Mouse (Mus musculus): ENCODE results near the gene Inpp5a. TPM values are rescaled to one million over a fixed set of nuclear protein-coding genes. Genes with fewer than 3 reads are reported as not detected.

Inpp5a gene
- 60.1 and 60.3 TPM in 2 replicates for total RNA-seq (2021)
- long read RNA-seq, experiment 1, transcript Inpp5a-203 (16 exons, 2,826 nt): major isoform, 90 of 113 reads
- long read RNA-seq, experiment 1, transcript Inpp5a-201 (16 exons, 2,774 nt): minor isoform, 8 of 113 reads
- long read RNA-seq, experiment 1, partial matches to known transcripts: 6 of 113 reads
- long read RNA-seq, experiment 1, other reads (novel, unspliced or antisense): 9 of 113 reads
- long read RNA-seq, experiment 2, transcript Inpp5a-203 (16 exons, 2,826 nt): major isoform, 55 of 74 reads
- long read RNA-seq, experiment 2, partial matches to known transcripts: 6 of 74 reads
- long read RNA-seq, experiment 2, other reads (novel, unspliced or antisense): 9 of 74 reads

GRCm38 (mm10) chr7:139388670-139389212, at the start of gene Inpp5a:
TSS of gene Inpp5a (plus strand) at chr7:139389109.
- peak; percentile 100 for DNase-seq

- DNase-seq: peak; percentile 24
These were observed 49.7 kb upstream of the Inpp5a start for GRCm38 (mm10) chr7:139339184-139339583.

DNA sequence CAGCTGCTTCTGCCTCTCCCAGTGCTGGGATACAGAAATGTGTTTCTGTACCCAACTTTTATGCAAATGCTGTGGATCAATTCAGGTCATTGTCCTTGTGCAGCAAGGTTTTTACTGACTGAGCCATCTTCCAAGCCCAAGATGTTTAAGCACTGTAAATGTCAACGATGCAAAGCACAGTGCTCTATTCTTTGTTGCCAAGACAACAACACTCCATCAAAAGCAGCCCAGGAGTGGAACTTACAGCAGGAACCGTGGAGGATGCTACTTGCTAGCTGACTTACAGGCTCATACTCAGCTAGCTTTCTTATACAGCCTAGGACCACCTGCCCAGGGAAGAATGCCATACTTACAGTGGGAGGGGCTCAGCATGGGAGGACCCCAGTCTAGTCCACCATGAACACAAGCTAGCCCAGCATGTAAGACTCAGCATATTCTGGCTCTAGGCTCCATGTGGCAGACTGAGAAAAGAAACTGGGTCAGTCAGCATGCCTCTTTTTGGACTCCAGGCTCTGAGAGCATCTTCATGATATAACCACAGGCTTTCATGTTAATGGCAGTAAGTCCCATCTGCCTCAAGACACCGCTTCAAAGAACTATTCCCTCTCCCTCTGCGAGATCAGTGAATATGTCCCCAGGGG, 47.8 kb upstream of the Inpp5a start:
- DNase-seq: no peak

DNA sequence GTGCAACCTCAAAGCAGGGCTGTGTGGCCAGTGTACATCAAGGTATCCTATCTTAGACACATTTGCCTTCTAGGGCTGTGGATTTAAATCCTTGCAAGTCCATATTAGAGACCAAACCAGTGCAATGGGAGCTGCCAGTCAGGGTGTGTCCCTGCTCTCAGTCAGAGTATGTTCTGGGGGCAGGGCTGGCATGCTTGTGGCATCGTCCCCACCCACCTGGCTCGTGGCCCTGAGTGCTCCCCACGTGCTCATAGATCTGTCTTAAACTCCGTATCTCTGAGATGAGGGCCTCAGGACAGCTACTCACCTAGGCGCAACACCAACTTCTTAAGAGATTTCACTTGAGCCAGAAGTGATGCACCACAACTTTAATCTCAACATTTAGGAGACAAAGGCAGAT, 46.1 kb upstream of the Inpp5a start:
- no peak for DNase-seq

DNA sequence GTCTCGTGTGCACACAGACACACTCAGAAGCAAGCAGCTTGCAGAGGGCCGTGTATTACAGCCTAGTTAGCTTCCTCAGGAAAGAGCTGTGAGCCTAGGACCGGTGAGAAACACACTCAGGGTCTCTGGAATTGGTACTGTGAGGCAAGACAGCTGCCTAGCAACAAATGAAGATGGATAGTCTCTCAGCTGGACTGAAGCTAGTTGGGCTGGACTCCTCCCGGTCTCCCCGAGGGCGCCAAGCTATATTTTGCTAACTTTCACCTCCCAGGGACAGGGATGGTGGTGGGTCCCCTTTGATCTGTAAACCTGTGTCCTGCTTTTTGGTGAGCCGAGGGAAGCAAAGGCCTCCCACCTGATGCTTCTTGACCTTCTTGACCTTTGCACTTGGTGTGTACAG, 41.9 kb upstream of the Inpp5a start:
- no peak for DNase-seq

DNA sequence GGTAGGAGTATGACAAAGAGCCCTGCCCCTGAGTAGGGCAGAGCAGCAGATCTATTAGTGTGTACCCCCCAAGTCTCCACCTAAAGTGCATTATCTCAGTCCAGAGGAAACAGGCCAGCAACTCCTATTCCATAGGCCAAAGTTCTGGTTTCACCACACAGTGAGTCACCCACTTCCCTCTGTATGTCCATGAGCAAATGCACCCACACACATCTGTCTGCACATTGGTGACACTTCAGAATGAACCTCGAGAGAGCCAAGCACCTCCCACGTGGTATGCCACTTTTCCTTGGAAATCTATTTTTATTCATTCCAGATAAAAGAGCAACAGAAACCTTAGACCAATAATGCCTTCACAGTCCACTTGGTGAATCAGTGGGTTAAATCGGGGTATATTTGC, 38.3 kb upstream of the Inpp5a start:
- no peak for DNase-seq

DNA sequence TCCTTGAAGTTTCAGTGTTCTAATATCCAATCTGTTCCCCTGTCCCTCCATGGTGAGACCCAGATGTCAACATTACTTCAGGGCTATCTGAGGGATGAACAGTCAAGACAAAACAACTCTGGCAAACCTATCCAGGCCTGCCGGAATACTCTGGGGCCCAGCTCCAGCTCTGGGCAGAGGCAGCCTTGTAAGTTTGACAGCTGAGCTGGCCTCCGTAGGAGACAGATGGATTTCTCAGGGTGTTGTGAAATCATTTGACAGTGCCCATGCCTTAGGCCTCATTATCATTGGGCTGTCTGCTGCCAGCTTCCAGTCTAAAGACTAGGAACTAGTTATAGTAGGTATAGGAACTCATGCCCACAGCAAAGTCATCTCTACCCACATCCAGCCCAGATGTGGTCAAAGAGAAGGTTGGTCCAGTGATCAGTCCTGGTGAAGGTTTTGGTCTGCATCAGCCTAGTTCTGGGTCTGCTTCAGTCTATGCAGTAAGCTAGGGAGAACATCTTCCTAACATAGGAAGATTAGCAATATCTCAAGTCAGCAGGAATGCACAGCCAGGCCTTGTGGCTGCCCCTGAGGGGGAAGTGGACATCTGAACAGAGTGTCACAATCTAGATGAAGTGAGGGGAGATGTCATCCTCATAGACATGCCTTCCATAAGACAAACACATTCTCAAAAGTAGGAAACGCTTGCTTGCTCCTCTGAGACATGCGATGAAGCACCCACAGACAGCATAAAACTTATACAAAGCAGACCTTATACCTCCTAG, 34.4 kb upstream of the Inpp5a start:
- peak; percentile 45 for DNase-seq

DNA sequence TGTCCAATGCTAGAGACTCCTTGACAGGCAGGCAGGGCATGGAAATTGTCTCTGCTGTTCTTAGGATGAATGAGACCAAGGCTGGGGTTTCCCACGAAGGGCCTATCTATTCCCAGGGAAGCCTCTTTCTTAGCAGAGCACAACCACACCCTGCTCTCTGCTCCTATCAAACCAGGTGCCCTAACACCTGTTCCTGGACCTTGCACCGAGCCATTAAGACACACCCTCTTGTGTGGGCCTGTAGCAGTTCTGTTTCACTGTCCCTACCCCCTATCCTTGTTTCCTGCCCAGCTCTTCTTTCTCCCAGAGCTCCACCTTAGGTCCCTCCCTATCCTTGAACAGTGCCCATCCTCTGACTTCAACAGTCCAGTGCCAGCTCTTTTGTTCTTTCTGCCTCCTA, 31.9 kb upstream of the Inpp5a start:
- DNase-seq: no peak

DNA sequence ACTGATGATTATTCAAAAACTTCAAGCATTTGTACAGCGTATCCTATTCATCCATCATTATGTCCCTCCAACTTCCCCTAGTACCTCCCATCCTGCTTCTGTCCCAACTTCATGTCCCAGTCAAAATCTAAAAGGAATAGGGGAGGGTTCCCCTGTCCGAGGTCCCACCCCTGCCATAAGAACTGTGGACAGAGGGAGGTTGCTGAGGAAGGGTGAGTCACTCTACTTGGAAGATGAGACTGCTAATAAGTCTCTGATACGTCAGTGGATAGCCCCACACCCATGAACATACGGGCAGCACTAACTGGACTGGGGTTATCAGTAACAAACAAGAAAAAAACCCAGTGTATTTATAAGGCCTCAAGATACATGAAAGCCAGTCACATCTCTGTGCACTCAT, 29.0 kb upstream of the Inpp5a start:
- DNase-seq: peak; percentile 43

DNA sequence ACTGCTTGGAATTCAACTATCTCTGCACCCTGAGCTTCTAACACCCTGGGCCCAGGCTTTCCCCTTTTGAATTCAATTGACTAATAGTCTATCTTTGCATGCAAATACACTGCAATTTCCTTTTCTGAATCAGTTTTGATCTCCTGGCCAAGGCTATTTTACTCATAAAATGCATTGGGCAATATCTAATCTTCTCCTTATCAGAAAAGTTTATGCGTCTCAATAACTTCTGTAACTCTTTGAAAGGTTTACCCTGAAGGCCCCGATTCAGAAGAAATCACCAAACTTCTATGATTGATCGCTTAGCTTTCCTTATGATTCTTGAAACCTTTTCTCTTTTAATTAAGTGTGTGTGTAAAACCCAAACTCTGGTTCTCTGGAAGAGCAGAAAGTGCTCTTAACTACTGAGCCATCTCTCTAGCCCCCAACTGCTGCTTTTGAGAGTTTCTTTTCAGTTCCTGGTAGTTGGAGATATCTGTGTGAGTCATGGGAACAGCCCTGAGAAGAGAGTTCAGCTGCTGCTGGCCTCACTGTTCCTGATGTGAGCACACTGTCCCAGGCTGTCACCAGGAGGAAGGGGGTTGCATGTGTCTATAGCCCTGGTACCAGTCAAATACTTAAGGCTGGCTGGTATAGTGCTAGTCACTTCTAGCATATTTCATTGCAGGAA, 27.9 kb upstream of the Inpp5a start:
- DNase-seq: peak; percentile 47

GRCm38 (mm10) chr7:139361799-139362198, 27.1 kb upstream of the Inpp5a start:
- DNase-seq: no peak

- DNase-seq: no peak
These were observed 26.4 kb upstream of the Inpp5a start for GRCm38 (mm10) chr7:139362514-139362913.

GRCm38 (mm10) chr7:139363281-139364004, 25.5 kb upstream of the Inpp5a start:
- peak; percentile 57 for DNase-seq

DNA sequence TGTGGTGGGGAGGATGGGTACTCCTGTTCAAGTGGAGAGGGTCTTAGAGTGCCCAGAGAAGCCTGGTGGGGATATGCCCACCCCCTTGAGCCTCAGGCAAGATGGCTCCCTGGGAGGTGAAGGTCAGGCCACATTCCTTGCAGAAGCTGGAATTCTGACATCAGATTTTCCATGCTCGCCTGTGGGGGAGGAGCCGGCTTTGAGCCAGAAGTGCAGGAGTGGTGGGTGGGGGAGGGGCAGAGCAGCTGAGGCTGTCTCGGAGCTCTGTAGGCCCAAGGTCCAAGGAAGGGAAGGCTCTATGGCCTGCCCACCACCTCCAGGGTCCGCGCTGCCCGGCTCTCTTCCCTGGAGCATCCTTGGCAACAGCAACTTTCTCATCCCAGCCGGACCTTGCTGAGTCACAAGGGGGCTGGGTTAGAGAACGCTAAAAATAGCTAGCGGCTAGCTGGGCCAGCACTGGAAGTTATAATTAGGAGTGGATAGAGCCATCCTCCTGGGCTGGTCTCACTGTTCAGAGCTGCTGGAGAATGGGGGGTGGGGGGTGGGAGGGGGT, 24.8 kb upstream of the Inpp5a start:
- peak; percentile 91 for DNase-seq

- DNase-seq: no peak
These were observed 23.7 kb upstream of the Inpp5a start for GRCm38 (mm10) chr7:139364936-139365830.

- no peak for DNase-seq
These were observed 22.8 kb upstream of the Inpp5a start for GRCm38 (mm10) chr7:139366131-139366530.

GRCm38 (mm10) chr7:139366549-139366948, 22.4 kb upstream of the Inpp5a start:
- DNase-seq: peak; percentile 50

DNA sequence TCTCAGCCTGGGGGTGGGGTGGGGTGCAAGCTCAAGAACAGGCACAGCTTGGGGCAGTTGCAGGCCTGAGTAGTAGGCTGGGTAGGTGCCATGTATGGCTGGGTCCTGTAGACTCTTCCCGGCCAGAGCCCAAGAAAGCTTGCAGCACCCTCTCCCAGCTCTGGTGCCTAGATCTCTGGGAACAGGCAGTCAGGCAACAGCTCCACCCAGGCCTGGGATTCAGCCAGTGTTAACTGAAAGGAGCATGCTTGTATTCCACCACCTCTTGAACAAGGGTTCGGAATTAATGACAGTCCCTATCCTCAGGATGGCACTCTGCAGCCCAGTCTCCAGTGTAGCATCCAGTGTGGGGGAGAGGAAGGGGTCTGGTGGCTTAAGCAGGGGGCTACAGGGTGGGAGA, 20.7 kb upstream of the Inpp5a start:
- DNase-seq: peak; percentile 51

GRCm38 (mm10) chr7:139368722-139369380, 20.1 kb upstream of the Inpp5a start:
- peak; percentile 86 for DNase-seq
